Mouse (Mus musculus) stomach, postnatal 0 days (tissue): ENCODE measurements around the gene Scnm1. TPM values are rescaled to one million over a fixed set of nuclear protein-coding genes. Genes with fewer than 3 reads are reported as not detected.

Experiments used
- ATAC-seq: fragments of 200-750 bp; cut with Nextera tagmentation; 2 replicates; pipeline ENCODE4 v1.8.0; 2017; ENCODE audit not compliant: low FRiP score, low TSS enrichment
- DNase-seq: peaks from one replicate; pipeline ENCODE4 v3.0.0-alpha.2; 2016; ENCODE audit warnings: low spot score
- H3K27ac ChIP-seq: fragments of 300-500 bp; sonication (generic); replicated peaks from 2 replicates; pipeline ENCODE4 v1.5.1; 2014; ENCODE audit warnings: mild to moderate bottlenecking, control low read depth
- H3K27me3 ChIP-seq: fragments of 300-500 bp; sonication (generic); 2 replicates; pipeline ENCODE4 v1.6.1; 2014; ENCODE audit warnings: low read length; ENCODE audit not compliant: control insufficient read depth, insufficient read depth
- H3K36me3 ChIP-seq: fragments of 300-500 bp; sonication (generic); 2 replicates; pipeline ENCODE4 v1.6.1; 2014; ENCODE audit warnings: low read length, mixed read lengths; ENCODE audit not compliant: control insufficient read depth, insufficient read depth
- H3K4me1 ChIP-seq: fragments of 300-500 bp; sonication (generic); replicated peaks from 2 replicates; pipeline ENCODE4 v1.6.1; 2014; ENCODE audit warnings: antibody characterized with exemption; ENCODE audit not compliant: control insufficient read depth, insufficient read depth
- H3K4me2 ChIP-seq: fragments of 300-500 bp; sonication (generic); replicated peaks from 2 replicates; pipeline ENCODE4 v1.6.1; 2014; ENCODE audit warnings: low read depth, mild to moderate bottlenecking, control low read depth, moderate library complexity
- H3K4me3 ChIP-seq: fragments of 300-500 bp; sonication (generic); 2 replicates; pipeline ENCODE4 v1.5.1; 2014; ENCODE audit warnings: low read depth, low read length, control low read depth
- H3K9ac ChIP-seq: fragments of 300-500 bp; sonication (generic); 2 replicates; pipeline ENCODE4 v1.6.1; 2014; ENCODE audit warnings: mild to moderate bottlenecking, low read length, control low read depth, mixed read lengths
- H3K9me3 ChIP-seq: fragments of 300-500 bp; sonication (generic); 2 replicates; pipeline ENCODE4 v1.6.1; 2016; ENCODE audit warnings: low read length; ENCODE audit not compliant: control insufficient read depth
- CTCF ChIP-seq: IDR thresholded peaks from 2 replicates; pipeline ENCODE4 v1.5.1; 2016; ENCODE audit warnings: antibody characterized with exemption, low read depth, mild to moderate bottlenecking, moderate library complexity
- EP300 ChIP-seq: optimal IDR thresholded peaks from 2 replicates; pipeline ENCODE3; 2016; ENCODE audit warnings: antibody characterized with exemption
- WGBS: fragments of 180-500 bp; shearing (Covaris S2); extraction: QIAGEN DNeasy Blood & Tissue Kit; methylation state at CpG from one replicate; pipeline ENCODE4 v1.1.7; 2014; 5-methylcytosine and 5-hydroxymethylcytosine counted together
- polyA plus RNA-seq: library from polyadenylated mRNA; unstranded; fragments of >200 nt; fragmentation: Nextera tagmentation; extraction: Ambion mirVana; gene quantifications from 2 replicates; pipeline ENCODE4 v1.2.1, GENCODE M21; 2015

Gene Scnm1
- polyA plus RNA-seq = 39.5 and 42.9 TPM in 2 replicates

- Histone ChIP-seq H3K27me3 (no peaks in the 10 kb centered on the region), H3K36me3 (peaks cover 2% of the 10 kb centered on the region; the same call in 1 of the 2 replicates), H3K4me2 (peak within 1 kb of the TSS; percentile 81), H3K9ac (peak within 1 kb of the TSS; percentile 76), H3K4me3 (peak within 1 kb of the TSS; percentile 64), H3K27ac (peak within 1 kb of the TSS; percentile 74), H3K4me1 (peaks cover 4% of the 10 kb centered on the region), H3K9me3 (no peaks in the 10 kb centered on the region)
- no peak for TF ChIP-seq EP300
- TF ChIP-seq CTCF = peak; percentile 39; the same call in 1 of the 2 replicates
- peak; percentile 95 for ATAC-seq
- under 1% methylated on average over 20 of the region's 20 CpGs for WGBS
- DNase-seq = peak; percentile 93
Observed at GRCm38 (mm10) chr3:95133680-95134101, at the start of gene Scnm1, which contains the start of gene Lysmd1. Gene Scnm1, minus strand, starts transcription at chr3:95134011. Gene Lysmd1, plus strand, starts transcription at chr3:95134088.

- no peaks in the 10 kb centered on the region for H3K4me1 ChIP-seq
- no peak for ATAC-seq
- TF ChIP-seq CTCF = no peak
- no peak for TF ChIP-seq EP300
- no peak overlapping the region for H3K9ac ChIP-seq
- H3K27ac ChIP-seq = no peak overlapping the region
- H3K36me3 ChIP-seq = peaks cover 6% of the 10 kb centered on the region; the same call in 1 of the 2 replicates
- no peak overlapping the region for H3K4me2 ChIP-seq
- no peak for DNase-seq
- no peaks in the 10 kb centered on the region for H3K9me3 ChIP-seq
- WGBS = 59% methylated on average over 1 of the region's 1 CpGs
- H3K27me3 ChIP-seq = no peaks in the 10 kb centered on the region
- no peak overlapping the region for H3K4me3 ChIP-seq
Observed at GRCm38 (mm10) chr3:95181841-95182240, 48.0 kb upstream of the Scnm1 start.

- no peaks in the 10 kb centered on the region for H3K27me3 ChIP-seq
- H3K4me1 ChIP-seq = no peaks in the 10 kb centered on the region
- H3K27ac ChIP-seq = no peak overlapping the region
- no peak overlapping the region for H3K4me2 ChIP-seq
- ATAC-seq (no peak), DNase-seq (no peak)
- TF ChIP-seq CTCF (no peak), EP300 (no peak)
- 59% methylated on average over 3 of the region's 3 CpGs for WGBS
- H3K36me3 ChIP-seq = 0 out of 2 replicates have a peak, but pooled peaks cover 3% of the 10 kb centered on the region
- H3K4me3 ChIP-seq = no peak overlapping the region
- no peak overlapping the region for H3K9ac ChIP-seq
- H3K9me3 ChIP-seq = no peaks in the 10 kb centered on the region
Observed at GRCm38 (mm10) chr3:95179890-95180289, 46.1 kb upstream of the Scnm1 start.

GRCm38 (mm10) chr3:95178948-95179347, 45.1 kb upstream of the Scnm1 start:
- 76% methylated on average over 5 of the region's 5 CpGs for WGBS
- H3K27me3 ChIP-seq = no peaks in the 10 kb centered on the region

GRCm38 (mm10) chr3:95177583-95177982, 43.8 kb upstream of the Scnm1 start:
- no peaks in the 10 kb centered on the region for H3K4me1 ChIP-seq
- DNase-seq = no peak
- H3K4me3 ChIP-seq = no peak overlapping the region
- H3K27me3 ChIP-seq = no peaks in the 10 kb centered on the region; the same call in 1 of the 2 replicates
- TF ChIP-seq EP300 = no peak
- no peak for TF ChIP-seq CTCF
- H3K36me3 ChIP-seq = no peaks in the 10 kb centered on the region; the same call in 1 of the 2 replicates
- 43% methylated on average over 6 of the region's 6 CpGs for WGBS
- peak; percentile 60; the same call in 1 of the 2 replicates for ATAC-seq
- H3K9me3 ChIP-seq = no peaks in the 10 kb centered on the region
- H3K4me2 ChIP-seq = no peak overlapping the region
- H3K27ac ChIP-seq = peak overlapping the region; percentile 77
- no peak overlapping the region for H3K9ac ChIP-seq

More at GRCm38 (mm10) chr3:95178948-95179347, 45.1 kb upstream of the Scnm1 start:
- TF ChIP-seq EP300 (no peak), CTCF (no peak)
- DNase-seq (no peak), ATAC-seq (no peak)
- Histone ChIP-seq H3K4me1 (no peaks in the 10 kb centered on the region), H3K9ac (no peak overlapping the region), H3K4me2 (no peak overlapping the region), H3K27ac (no peak overlapping the region), H3K36me3 (0 out of 2 replicates have a peak, but pooled peaks cover 2% of the 10 kb centered on the region), H3K4me3 (no peak overlapping the region), H3K9me3 (no peaks in the 10 kb centered on the region)

GRCm38 (mm10) chr3:95176500-95176899, 42.7 kb upstream of the Scnm1 start:
- Histone ChIP-seq H3K9me3 (no peaks in the 10 kb centered on the region), H3K9ac (no peak overlapping the region), H3K4me1 (no peaks in the 10 kb centered on the region), H3K4me3 (no peak overlapping the region), H3K27ac (peak overlapping the region; percentile 63; the same call in 1 of the 2 replicates), H3K27me3 (no peaks in the 10 kb centered on the region; the same call in 1 of the 2 replicates), H3K36me3 (no peaks in the 10 kb centered on the region; the same call in 1 of the 2 replicates), H3K4me2 (no peak overlapping the region)
- no peak for ATAC-seq
- no peak for DNase-seq
- TF ChIP-seq EP300 (no peak), CTCF (no peak)
- 59% methylated on average over 3 of the region's 3 CpGs for WGBS
